Mouse (Mus musculus): ENCODE measurements at regions not wholly inside any gene's neighbourhood (a gene's known extent, or its start where the extent isn't known, plus 50 kb on each side); places are given as distances from the start of the nearest gene placed in this dataset.

DNA sequence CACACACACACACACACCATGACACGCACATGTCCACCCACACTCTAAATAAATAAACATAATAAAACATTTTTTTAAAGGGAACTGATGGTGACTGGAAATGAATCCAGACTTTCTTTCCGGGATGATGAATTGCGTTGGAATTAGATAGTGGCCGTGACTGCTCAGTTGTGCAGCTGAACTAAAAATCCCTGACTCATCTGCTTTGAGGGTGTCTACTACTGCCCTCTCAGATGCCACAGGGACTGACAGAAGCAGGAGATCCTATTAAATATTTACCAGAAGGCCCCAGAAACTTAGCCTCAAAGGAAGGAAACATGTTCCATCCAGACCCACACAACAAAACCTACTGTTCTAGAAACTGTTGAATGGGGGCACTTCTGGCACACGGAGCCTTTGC is 65.7 kb downstream of the Polr2m start:
- H3K4me1 ChIP-seq (ENCODE audit: control insufficient read depth, insufficient read depth, low read length) = no peaks in the 10 kb centered on the region
- no peak overlapping the region for H3K4me3 ChIP-seq (ENCODE audit: insufficient read depth, low read length)
- TF ChIP-seq CTCF (IDR thresholded peaks at IDR 0.05; ENCODE audit: low read depth, low read length) (no peak), POLR2A (IDR thresholded peaks at IDR 0.05; ENCODE audit: borderline replicate concordance, low read depth, low read length) (no peak)
- no peak overlapping the region for H3K27ac ChIP-seq (ENCODE audit: insufficient read depth, low read depth, low read length)

DNA sequence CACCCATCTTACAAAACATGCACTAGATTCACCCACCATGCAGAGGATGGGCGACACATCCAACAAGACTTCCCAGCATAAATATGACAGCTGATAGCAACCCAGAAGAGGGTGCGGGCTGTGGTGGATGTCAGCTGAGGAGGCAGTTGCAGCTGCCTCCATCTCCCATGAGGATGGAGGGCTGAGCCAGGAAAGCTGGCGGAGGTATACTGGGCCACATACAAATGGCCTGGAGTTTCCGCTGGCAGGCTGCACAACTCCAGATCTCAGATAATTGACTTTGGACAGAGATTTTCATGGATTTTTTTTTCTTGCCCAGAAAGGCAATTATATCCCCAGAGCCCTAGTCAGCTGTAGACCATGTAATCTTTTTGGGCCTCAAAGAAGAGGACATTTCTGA is 67.2 kb downstream of the Polr2m start:
- TF ChIP-seq POLR2A (IDR thresholded peaks at IDR 0.05; ENCODE audit: borderline replicate concordance, low read depth, low read length) = no peak
- no peak for TF ChIP-seq CTCF (IDR thresholded peaks at IDR 0.05; ENCODE audit: low read depth, low read length)
- Histone ChIP-seq H3K4me3 (ENCODE audit: insufficient read depth, low read length) (no peak overlapping the region), H3K27ac (ENCODE audit: insufficient read depth, low read depth, low read length) (no peak overlapping the region), H3K4me1 (ENCODE audit: control insufficient read depth, insufficient read depth, low read length) (no peaks in the 10 kb centered on the region)

DNA sequence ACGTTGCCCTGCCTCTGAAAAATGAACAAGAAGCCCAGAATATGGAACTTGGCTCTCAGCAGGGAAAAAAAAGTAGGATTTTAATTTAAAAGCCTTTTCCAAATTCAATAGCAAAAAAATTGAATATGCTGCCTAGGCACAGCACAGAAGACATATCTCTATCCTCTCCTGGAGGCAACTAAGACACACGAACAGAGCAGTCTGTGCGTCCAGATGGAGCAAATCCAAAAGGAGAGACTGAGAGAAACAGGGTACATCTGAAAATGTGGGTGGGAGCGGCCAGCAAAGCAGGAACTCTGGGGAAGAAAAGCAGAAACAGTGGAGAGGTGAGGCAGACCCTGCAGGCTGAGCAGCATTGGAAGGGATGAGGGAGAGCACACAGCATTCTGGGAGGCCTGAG is 68.5 kb downstream of the Polr2m start:
- no peak overlapping the region for H3K27ac ChIP-seq (ENCODE audit: insufficient read depth, low read depth, low read length)
- no peaks in the 10 kb centered on the region for H3K4me1 ChIP-seq (ENCODE audit: control insufficient read depth, insufficient read depth, low read length)
- TF ChIP-seq POLR2A (IDR thresholded peaks at IDR 0.05; ENCODE audit: borderline replicate concordance, low read depth, low read length) (no peak), CTCF (IDR thresholded peaks at IDR 0.05; ENCODE audit: low read depth, low read length) (no peak)
- no peak overlapping the region for H3K4me3 ChIP-seq (ENCODE audit: insufficient read depth, low read length)

GRCm38 (mm10) chr9:71411171-71411570 is 74.6 kb downstream of the Polr2m start:
- Histone ChIP-seq H3K4me3 (ENCODE audit: insufficient read depth, low read length) (no peak overlapping the region), H3K27ac (ENCODE audit: insufficient read depth, low read depth, low read length) (no peak overlapping the region), H3K4me1 (ENCODE audit: control insufficient read depth, insufficient read depth, low read length) (no peaks in the 10 kb centered on the region)
- TF ChIP-seq POLR2A (IDR thresholded peaks at IDR 0.05; ENCODE audit: borderline replicate concordance, low read depth, low read length) (no peak), CTCF (IDR thresholded peaks at IDR 0.05; ENCODE audit: low read depth, low read length) (no peak)

- no peak for TF ChIP-seq CTCF (IDR thresholded peaks at IDR 0.05; ENCODE audit: low read depth, low read length)
- TF ChIP-seq POLR2A (IDR thresholded peaks at IDR 0.05; ENCODE audit: borderline replicate concordance, low read depth, low read length) = no peak
- Histone ChIP-seq H3K4me3 (ENCODE audit: insufficient read depth, low read length) (no peak overlapping the region), H3K27ac (ENCODE audit: insufficient read depth, low read depth, low read length) (no peak overlapping the region), H3K4me1 (ENCODE audit: control insufficient read depth, insufficient read depth, low read length) (no peaks in the 10 kb centered on the region)
Observed at GRCm38 (mm10) chr9:71409925-71410324, 75.8 kb downstream of the Polr2m start.

DNA sequence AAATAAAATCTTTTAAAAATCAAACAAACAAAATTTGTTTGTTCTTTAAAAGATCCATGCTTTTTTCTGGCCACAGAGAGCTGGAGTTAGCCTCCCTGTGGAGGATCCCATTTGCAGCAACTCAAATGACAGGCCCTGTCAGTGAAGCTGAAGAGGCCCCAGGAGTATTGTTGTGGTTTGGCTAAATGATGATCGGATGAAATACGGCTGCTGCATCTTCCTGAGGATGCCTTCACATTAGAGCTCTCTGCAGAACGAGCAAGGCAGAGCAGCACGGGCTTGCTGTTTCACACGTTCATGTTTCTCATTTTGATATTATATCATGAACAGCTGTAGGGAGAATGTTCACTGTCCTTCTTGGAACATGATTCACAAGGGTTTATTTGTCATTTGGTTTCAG is 76.8 kb downstream of the Polr2m start:
- Histone ChIP-seq H3K4me1 (ENCODE audit: control insufficient read depth, insufficient read depth, low read length) (peaks cover 8% of the 10 kb centered on the region), H3K27ac (ENCODE audit: insufficient read depth, low read depth, low read length) (no peak overlapping the region), H3K4me3 (ENCODE audit: insufficient read depth, low read length) (no peak overlapping the region)
- TF ChIP-seq CTCF (IDR thresholded peaks at IDR 0.05; ENCODE audit: low read depth, low read length) (no peak), POLR2A (IDR thresholded peaks at IDR 0.05; ENCODE audit: borderline replicate concordance, low read depth, low read length) (no peak)

DNA sequence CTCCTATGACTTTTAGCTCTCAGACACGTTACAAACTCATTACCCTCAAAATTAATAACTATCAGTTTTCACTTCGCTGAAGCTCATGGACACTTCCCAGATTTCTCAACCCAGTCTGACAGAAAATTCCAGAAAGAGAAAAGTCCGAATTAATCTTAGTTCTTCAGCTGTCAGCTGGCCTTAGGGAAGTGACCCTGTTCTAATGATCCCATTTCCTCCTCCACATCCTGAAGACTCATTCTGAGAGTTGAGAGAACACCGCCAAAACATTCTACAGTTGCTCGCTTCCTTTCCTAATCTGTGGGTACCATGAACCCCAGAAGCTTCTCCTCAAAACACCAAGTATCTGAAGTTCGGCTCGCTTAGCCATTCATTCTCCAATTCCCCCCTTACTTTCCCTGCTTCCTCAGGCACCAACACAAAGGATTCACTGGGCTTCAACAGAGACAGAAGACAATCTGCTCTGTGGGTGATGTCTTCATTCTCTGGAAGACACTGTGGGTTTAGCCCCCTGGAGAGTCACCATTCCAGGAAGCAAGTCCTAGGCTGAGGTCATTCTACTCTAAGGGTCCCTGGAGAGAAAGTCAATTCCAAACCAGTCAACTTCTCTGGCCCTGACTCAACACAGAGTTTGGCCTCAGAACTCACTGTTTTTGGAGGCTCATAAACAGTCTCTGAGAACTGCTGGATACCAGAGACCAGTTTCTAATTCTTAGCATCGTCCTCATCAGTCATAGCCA is 81.2 kb downstream of the Polr2m start:
- H3K4me3 ChIP-seq (ENCODE audit: insufficient read depth, low read length) = no peak overlapping the region
- TF ChIP-seq POLR2A (IDR thresholded peaks at IDR 0.05; ENCODE audit: borderline replicate concordance, low read depth, low read length) (no peak), CTCF (IDR thresholded peaks at IDR 0.05; ENCODE audit: low read depth, low read length) (no peak)
- no peak overlapping the region for H3K27ac ChIP-seq (ENCODE audit: insufficient read depth, low read depth, low read length)
- peaks cover 27% of the 10 kb centered on the region for H3K4me1 ChIP-seq (ENCODE audit: control insufficient read depth, insufficient read depth, low read length)

DNA sequence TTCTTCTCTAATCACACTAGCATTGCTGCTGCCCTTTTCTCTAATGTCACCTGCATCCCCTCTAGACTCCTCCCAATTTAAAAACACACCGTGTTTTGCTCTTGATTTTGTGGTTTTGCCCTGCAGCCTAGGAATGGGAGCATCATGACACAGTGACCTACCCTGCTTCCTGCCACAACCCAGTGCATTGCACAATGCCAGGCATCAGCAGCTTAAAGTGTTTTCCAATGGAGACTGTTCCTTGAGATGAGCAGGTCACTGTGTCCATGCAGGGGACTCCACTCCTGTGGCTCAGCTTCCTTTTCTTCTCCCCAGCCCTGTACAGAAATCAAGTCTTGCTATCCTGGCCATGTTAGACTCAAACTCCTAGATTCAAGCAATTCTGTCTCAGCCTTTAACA is 84.1 kb downstream of the Polr2m start:
- peaks cover 27% of the 10 kb centered on the region for H3K4me1 ChIP-seq (ENCODE audit: control insufficient read depth, insufficient read depth, low read length)
- no peak overlapping the region for H3K4me3 ChIP-seq (ENCODE audit: insufficient read depth, low read length)
- no peak for TF ChIP-seq CTCF (IDR thresholded peaks at IDR 0.05; ENCODE audit: low read depth, low read length)
- no peak for TF ChIP-seq POLR2A (IDR thresholded peaks at IDR 0.05; ENCODE audit: borderline replicate concordance, low read depth, low read length)
- H3K27ac ChIP-seq (ENCODE audit: insufficient read depth, low read depth, low read length) = no peak overlapping the region

GRCm38 (mm10) chr9:71399346-71399745 is 86.4 kb downstream of the Polr2m start:
- no peak for TF ChIP-seq POLR2A (IDR thresholded peaks at IDR 0.05; ENCODE audit: borderline replicate concordance, low read depth, low read length)
- no peak for TF ChIP-seq CTCF (IDR thresholded peaks at IDR 0.05; ENCODE audit: low read depth, low read length)
- Histone ChIP-seq H3K4me1 (ENCODE audit: control insufficient read depth, insufficient read depth, low read length) (peaks cover 23% of the 10 kb centered on the region), H3K27ac (ENCODE audit: insufficient read depth, low read depth, low read length) (no peak overlapping the region), H3K4me3 (ENCODE audit: insufficient read depth, low read length) (no peak overlapping the region)

DNA sequence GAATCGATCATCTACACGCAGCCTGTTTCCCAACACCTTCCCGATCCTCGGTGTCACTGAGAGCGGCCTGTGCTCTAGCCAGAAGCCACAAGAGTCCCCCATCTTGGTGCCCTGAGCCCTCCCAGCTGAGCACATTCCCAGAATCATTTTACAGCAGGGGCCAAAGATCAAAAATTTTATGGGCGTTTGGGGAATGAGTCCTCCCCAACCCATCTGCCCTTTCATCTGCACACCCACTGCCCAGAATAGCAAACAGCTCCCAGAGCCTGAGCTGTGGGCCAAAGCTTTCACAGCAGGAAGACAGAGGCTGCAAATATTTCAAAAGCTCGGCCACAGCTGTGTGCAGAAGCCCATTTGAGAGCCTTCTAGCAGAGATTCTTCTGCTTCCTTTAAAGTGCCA is 89.0 kb downstream of the Polr2m start:
- TF ChIP-seq POLR2A (IDR thresholded peaks at IDR 0.05; ENCODE audit: borderline replicate concordance, low read depth, low read length) = no peak
- no peak for TF ChIP-seq CTCF (IDR thresholded peaks at IDR 0.05; ENCODE audit: low read depth, low read length)
- Histone ChIP-seq H3K4me3 (ENCODE audit: insufficient read depth, low read length) (no peak overlapping the region), H3K27ac (ENCODE audit: insufficient read depth, low read depth, low read length) (no peak overlapping the region), H3K4me1 (ENCODE audit: control insufficient read depth, insufficient read depth, low read length) (peaks cover 12% of the 10 kb centered on the region)

Data from bone marrow macrophage, adult 2 months (primary cell).